Mouse (Mus musculus): ENCODE results near the gene Vgf.
A peak's percentile ranks its signal among the peaks of the same experiment; 100 is the strongest.

The Vgf gene

DNA sequence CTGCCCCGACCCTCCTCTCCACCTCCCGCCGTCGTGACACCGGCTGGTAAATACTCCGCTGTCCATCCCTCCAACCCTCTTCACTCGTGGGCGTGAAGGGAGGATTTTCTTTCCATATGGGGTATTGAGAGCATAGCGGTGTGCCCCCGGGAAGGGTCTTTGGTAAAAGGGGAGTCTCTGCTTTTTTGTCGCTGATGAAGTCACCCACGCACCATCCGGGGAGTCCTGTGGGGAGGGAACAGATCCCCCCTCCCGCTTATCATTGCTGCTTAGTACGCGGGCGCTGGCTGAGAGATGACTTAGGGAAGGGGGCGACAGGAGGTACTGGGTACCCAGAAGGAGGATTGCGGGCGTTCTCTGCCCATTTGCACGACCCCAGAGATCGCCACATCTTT, 4.2 kb downstream of the Vgf start:
- no peak for DNase-seq (ENCODE audit: low spot score)

DNA sequence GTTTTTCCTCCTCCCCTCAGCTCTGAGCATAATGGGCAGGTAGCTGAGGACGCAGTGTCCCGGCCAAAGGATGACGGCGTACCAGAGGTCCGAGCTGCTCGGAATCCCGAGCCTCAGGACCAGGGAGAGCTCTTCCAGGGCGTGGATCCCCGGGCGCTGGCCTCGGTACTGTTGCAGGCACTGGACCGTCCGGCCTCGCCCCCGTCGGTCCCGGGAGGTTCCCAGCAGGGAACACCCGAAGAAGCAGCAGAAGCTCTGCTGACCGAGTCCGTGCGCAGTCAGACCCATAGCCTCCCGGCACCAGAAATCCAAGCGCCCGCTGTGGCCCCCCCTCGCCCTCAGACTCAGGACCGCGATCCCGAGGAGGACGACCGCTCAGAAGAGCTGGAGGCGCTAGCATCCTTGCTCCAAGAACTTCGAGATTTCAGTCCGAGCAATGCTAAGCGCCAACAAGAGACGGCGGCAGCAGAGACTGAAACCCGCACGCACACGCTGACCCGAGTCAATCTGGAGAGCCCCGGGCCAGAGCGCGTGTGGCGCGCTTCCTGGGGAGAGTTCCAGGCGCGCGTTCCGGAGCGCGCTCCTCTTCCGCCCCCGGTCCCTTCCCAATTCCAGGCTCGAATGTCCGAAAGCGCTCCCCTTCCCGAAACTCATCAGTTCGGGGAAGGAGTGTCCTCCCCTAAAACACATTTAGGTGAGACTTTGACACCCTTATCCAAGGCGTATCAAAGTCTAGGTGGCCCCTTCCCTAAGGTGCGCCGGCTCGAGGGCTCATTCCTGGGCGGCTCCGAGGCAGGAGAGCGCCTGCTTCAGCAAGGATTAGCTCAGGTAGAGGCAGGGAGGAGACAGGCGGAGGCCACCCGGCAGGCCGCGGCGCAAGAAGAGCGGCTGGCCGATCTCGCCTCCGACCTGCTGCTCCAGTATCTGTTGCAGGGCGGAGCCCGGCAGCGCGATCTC, 5.2 kb downstream of the Vgf start:
- DNase-seq (ENCODE audit: low spot score), result no peak

DNA sequence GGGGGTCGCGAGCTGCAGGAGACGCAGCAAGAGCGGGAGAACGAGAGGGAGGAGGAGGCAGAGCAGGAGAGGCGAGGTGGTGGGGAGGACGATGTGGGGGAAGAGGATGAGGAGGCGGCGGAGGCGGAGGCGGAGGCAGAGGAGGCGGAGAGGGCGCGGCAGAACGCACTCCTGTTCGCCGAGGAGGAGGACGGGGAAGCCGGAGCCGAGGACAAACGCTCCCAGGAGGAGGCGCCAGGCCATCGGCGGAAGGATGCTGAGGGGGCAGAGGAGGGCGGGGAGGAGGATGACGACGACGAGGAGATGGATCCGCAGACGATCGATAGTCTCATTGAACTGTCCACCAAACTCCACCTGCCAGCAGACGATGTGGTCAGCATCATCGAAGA, 5.8 kb downstream of the Vgf start:
- DNase-seq (ENCODE audit: low spot score), result no peak

DNA sequence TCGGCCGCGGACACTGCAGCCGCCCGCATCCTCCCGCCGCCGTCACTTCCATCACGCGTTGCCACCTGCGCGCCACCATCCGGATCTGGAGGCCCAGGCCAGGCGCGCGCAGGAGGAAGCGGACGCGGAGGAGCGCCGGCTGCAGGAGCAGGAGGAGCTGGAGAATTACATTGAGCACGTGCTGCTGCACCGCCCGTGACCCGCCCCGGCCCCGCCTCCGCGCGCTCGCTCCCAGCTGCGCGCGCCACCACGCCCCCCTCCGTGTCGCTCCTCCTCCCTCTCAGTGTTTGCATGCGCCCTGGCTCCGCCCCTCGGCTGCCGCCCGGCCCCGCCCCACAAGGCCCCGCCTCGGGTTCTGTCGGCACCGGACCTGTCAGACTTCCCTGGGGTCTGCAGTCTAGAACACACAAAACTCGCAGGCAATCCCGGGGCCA, 6.5 kb downstream of the Vgf start:
- peak; percentile 89 for DNase-seq (ENCODE audit: low spot score)

DNA sequence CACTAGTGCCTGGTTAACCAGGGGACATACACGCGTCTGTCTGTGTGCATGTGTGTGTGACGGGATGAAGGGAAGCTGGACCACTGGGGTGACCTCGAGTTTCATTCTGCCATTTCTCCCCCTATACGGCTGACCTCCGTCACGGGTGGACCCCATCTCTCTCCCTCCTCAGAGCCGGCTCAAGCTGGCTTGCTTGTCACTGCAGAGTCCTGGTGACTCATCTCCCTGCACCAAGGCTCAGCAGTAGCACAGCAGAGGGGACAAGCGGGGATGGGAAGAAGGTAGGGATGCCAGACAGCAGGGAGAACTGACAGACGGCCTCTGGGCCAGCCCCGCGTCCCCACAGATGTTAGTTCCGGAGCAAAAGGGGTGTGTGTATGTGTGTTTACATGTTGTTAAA, 10.0 kb downstream of the Vgf start:
- no peak for DNase-seq (ENCODE audit: low spot score)

DNA sequence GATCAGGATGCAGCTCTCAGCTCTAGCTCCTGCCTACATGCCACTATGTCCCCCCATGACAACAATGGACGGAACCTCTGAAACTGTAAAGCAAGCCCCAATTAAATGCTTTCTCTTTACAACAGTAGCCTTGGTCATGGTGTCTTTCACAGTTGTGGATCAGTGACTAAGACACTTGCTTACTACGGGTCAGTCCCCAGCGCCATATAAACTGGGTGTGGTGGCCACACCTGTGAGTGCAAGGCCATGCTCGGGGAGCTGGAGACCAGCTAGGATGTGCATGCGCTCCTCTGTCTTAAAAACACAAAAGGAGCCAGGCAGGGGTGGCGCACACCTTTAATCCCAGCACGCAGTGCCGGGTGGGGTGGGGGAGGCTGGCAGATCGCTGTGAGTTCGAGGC, 13.3 kb downstream of the Vgf start:
- no peak for DNase-seq (ENCODE audit: low spot score)

DNA sequence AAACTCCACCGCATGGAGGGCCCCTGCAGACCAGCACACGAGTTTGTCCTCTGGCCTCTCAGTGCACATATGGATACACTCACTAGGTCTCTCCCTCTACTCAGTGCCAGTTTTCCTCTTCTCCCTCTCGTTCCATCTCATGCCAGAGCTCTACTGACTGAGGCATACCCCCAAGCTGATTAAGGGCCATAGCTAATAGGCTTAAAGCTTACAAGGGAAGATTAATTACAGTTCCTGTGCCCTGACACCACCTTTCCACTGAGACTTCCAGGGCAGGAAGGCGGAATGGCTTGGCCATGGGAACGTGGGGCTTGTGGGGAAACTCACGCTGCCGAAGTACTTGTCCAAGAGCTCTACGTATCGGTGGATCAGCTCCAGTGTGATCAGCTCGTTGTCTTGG, 15.2 kb downstream of the Vgf start:
- DNase-seq (ENCODE audit: low spot score), result no peak

DNA sequence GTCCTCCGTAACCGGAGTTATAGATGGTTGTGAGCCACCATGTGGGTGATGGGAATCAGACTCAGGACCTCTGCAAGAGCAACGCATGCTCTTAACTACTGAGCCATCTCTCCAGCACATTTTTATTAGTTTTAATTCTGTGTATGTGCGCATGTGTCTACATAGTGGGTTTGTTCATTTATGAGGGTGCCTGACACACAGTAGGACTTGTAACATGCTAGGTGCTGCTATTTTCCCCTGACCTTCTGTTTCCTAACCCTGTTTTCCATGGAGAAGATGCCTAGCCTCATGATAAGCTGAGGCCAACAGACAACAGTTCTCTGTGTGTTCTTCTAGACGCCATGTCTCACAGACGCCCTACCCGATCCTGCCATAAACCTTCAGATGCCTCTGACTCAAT, 17.8 kb downstream of the Vgf start:
- no peak for DNase-seq (ENCODE audit: low spot score)

DNA sequence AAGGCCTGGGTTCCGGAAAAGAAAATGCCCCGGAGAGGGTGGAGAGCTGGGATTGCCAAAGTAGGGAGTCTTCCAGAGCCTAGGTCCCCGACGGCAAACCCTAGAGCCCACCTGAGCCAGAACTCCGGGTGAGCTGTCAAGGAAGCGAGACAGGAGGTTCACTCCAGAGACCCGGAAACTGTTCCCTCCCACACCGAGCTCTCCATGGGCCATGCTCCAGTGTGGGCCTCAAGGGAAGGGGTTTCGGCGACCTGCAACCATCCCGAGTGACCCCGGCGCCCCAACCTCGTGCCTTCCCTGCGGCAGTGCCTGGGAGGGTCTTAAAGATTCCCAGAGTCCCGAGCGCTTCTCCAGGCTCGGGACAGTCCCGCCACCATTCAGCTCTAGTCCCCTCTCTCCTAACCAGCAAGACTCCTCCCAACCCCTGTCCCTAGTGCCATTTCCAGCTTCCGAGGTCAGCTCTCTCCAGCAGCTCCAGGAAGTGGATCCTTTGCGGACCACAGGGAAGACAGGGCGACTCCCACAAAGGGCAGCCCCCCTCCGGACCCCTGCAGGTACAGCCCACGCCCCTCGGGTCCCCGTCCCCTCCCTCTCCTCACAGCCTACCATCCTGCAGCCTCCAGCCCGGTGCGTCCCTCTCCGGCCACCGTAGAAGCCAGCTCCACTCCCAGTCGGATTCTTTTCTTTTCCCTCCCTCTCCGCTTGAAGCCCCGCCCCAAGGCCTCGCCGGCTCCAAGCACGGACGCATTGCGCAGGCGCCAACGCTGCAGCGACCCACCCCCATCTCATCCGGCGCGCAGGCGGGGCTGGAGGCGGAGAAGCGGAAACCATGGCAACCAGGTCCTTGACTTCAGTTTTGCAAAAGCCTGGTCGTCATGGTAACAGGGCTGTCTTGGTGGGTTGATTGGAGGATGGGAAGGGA, 19.5 kb downstream of the Vgf start, which contains the start of gene Ap1s1:
Ap1s1 (minus strand) TSS at position 734 of the 922 bp plus-strand sequence.
- DNase-seq (ENCODE audit: low spot score), result peak; percentile 96

DNA sequence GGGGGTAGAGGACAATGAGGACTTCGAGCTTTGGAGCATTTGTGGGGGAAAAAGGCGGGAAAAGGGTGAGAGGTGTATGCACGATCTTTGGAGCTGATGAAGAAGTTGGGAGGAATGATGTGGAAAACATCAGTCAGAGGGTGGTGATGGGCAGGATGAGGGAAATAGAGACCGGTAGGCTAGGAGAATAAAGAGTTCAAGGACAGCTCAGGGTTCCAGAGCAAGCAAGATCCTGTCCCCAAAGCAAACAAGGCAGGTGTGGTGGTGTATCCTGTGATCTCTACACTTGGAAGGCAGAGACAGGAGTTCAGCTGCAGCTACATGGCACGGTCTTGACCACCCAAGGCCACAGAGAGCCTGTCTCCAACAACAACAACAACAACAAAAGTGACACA, 20.1 kb downstream of the Vgf start:
- no peak for DNase-seq (ENCODE audit: low spot score)

DNA sequence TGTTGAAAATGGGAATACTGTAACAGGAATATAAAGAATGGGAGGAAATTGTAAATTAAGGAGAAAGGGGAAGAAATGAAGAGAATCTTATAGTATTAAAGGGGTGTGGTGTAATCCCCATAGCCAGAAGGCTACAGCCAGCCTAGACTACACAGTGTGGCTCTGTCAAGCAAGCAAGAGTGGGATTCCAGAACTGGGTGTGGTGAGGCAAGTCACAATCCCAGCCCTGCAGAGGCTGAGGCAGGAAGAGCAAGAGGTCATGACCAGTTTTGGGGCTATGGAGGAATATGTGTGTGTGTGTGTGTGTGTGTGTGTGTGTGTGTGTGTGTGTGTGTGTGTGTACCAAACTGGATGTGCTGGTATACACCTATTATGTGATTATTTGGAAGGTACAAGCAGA, 20.8 kb downstream of the Vgf start:
- DNase-seq (ENCODE audit: low spot score), result no peak

DNA sequence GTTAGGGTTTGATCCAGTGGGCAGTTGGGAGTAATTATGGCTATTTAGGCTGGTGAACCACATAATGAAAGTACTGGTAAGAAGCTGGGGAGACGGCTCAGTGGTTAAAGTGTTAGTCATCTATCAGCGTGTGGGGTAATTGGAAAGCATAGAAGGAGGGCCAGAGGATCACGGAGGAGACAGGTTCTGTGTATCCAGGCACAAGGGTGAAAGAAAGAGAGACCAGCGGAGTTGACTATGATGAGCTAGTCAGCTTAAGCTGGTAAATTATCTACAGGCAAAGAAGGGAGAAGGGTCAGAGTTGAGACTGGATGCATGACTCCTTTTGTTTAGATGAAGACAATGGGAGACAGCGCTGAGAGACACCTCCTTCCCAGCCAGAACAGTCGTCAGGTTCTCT, 24.9 kb downstream of the Vgf start:
- no peak for DNase-seq (ENCODE audit: low spot score)

DNA sequence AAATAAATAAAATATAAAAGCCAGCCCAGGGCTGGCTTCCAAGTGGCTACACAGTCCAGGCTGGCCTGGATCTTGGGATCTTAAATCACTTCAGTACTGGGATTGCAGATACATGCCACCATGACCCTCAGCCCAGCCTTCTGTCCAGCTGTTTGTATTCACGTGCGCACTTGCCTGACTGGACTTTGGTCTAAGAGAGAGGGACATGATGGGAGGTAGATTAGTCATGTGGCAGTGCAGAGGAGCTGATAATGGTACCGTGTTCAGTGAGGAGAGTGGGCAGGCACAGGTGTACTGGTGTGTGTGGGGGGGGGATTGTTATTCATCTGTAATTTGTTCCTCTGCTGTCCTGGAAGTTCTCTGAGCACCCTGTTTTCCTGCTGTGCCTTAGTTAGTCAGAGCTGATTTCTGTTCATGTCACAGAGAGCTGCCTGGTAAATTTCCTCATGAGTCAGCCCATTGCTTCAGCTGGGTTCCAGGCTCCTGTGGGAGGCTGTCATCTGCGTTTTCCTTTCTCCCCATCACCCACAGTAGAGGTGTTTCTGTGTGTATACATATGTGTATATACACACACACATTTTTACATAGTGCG, 25.8 kb downstream of the Vgf start:
- DNase-seq (ENCODE audit: low spot score), result no peak

DNA sequence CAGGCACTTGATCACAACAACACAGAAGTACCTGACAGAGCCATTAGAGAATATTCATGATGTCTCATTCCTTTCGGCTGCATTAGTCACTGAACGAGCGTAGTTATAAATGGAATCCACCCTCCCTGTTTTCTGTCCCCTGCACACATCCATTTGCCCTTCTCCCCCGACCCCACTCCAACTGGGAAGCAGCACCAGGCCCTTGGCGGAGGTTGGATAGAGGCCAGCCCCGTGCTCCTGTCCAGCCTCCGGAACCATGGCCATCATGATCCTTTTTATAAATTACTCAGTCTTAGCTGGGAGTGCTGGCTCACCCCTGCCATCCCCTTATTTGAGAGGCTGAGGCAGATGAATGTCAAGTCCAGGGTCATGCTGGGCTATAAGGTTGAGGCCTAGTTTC, 28.1 kb downstream of the Vgf start:
- no peak for DNase-seq (ENCODE audit: low spot score)

DNA sequence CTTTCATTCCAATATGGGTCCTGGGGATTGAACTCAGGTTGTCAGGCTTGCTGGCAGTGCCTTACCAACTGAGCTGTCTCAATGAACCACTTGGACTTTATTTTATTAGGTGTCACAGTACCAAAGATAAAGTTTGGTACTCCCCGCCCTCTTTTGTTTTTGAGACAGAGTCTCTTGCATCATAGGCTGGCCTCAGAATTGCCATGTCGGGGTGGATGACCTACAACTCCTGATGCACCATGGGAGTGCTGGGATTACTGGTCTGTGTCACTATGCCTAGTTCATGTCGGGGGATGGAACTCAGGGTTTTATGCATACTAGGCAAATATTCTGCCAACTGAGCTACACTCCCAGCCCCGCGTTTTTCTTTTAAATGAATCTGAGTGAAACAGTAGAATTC, 28.7 kb downstream of the Vgf start:
- DNase-seq (ENCODE audit: low spot score), result no peak

DNA sequence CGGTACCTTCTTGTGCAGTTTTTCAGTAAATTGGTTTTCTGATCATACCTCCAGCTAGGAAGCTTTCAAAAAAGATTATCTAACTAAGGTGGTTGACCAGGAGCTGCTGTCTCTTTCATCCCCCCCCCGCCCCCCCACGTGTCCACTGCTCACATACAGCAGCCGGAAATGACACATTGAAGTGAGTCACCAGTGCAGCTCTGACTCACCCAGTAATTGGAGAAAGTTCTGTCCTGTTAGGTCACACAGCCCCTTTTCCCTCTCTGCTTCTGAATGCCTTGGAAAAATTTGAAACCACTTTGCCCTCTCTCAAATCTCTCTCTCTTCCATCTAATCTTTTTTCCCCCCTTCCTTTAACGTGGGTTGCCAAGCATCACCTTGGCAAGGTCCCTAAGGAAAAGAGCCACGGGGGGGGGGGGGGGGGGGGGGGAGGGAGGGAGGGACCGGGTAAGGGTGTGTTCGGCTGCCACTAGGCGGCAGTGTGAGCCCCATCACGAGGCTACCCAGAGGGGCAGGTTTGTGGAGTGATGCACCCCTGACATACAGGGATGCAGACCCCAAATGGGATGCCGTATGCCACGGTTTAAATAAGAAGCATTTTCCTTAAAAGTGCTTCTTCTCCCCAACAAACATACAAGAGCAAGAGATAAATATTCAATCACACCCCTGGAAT, 35.8 kb downstream of the Vgf start:
- DNase-seq (ENCODE audit: low spot score), result peak; percentile 57

DNA sequence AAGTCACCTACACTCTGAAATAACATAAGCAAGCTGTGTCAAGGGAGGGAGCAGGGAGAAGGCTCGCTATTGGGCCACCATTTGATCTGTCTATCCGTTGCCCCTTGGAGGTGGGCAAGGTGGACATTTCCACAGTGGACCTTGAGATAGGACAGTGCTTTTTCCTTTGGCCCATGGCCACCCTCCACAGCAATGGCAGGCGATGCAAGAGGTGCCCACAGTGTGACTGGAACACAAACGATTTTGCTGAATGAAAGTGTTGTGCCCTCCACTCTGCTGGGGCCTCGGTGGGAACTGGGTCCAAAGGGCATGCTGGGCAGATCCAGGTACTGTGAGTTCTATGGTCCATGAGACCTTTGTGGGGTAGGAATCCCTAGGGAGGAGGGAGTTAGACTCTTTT, 36.4 kb downstream of the Vgf start:
- DNase-seq (ENCODE audit: low spot score), result no peak

DNA sequence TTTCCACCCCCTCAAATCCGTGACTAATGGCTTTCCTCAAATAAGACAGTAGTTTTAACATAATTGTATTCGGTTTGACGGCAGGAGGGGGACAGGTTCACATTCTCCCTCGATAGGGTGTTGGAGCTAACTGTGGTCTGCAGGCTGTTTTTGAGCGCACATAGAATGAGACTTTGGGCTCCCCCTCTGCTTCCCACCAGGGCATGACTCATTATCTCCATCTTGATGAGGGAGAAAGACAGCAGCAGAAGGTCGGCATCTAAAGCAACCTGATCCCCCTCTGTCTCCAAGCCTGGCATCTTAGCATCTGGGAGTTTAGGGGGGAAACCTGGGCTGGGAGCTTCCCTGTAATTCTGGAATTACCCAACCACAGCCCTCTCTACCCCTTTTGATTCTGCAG, 39.3 kb downstream of the Vgf start:
- DNase-seq (ENCODE audit: low spot score), result no peak

DNA sequence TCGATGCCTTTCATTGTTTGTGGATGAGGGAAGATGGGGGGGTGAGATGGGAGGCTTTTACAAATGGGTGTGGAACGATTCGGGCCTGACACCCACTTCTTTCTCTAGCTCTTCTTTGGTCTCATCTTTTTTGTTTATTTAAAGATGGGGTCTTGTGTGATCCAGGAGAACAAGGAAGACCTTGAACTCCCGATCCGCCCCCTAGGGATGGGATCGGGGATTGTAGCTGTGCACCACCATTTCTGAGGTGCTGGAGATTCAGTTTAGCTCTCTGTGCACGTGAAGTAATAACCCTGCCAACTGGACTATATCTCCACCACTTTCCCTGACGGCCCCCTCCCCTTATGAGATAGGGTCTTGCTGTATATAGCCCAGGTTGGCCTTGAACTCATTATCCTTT, 39.7 kb downstream of the Vgf start:
- DNase-seq (ENCODE audit: low spot score), result no peak

DNA sequence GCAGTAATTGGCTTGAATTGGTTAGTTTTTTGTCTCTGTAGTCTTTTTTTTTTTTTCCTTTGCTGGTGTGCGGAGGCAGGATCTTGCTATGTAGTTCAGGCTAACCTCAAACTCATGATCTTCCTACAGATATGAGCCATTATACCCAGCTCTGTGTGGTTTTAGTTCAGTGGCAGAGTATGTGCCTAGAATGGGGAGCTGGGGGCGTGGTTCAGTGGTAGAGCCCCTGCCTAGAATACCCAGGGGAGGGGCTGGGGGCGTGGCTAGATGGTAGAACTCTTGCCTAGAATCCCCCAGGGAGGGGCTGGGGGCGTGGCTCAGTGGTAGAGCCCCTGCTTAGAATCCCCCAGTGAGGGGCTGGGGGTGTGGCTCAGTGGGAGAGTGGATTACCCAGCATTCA, 42.5 kb downstream of the Vgf start:
- no peak for DNase-seq (ENCODE audit: low spot score)

DNA sequence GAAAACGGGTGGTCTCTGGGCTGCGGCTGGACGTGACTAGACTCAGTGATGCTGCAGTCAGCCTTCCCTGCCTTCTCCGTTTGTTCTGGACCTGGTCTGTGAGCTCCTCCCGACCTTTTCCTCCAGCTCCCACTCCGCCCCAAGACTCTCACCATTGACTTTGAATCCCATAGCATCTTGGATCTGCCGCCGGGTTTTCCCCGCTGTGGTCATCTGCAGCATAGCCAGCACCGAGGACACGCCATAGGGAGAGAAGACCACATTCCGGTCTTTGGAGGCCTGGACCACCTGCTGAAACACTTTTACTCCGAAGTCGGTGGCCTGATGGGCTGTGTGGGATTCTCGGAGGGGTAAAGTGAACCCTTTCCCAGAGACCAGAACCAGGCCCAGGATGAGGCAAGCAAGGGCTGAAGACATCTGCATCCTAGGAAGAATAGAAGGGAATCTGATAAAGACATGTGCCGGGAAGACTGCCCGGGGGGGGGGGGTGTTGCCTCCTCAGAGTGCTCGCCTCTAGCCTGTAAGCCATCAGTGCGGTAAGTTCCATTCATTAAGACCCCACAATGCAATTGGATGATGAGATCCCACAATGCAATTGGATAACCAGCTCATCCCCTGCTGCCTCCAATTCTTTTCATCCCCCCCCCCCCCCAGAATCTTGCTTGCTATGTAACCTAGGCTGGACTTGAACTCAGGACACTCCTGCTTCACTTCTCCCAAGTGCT, 44.9 kb downstream of the Vgf start:
- no peak for DNase-seq (ENCODE audit: low spot score)
